Mouse (Mus musculus): ENCODE data around the gene Ifit1. TPM values are rescaled to one million over a fixed set of nuclear protein-coding genes. Genes with fewer than 3 reads are reported as not detected.

Ifit1 gene
- total RNA-seq, 2 experiments from 2014 or later = 0.69 to 0.73 TPM

GRCm38 (mm10) chr19:34650276-34650675 lies 9.6 kb downstream of the Ifit1 start:
- no peak for DNase-seq (ENCODE audit: low spot score in 2 of 2)
- intact Hi-C loops (cut with DNase I) = no loop called here

GRCm38 (mm10) chr19:34650997-34651396 lies 10.3 kb downstream of the Ifit1 start:
- DNase-seq (ENCODE audit: low spot score in 2 of 2) = no peak
- intact Hi-C loops (cut with DNase I) = no loop called here

DNA sequence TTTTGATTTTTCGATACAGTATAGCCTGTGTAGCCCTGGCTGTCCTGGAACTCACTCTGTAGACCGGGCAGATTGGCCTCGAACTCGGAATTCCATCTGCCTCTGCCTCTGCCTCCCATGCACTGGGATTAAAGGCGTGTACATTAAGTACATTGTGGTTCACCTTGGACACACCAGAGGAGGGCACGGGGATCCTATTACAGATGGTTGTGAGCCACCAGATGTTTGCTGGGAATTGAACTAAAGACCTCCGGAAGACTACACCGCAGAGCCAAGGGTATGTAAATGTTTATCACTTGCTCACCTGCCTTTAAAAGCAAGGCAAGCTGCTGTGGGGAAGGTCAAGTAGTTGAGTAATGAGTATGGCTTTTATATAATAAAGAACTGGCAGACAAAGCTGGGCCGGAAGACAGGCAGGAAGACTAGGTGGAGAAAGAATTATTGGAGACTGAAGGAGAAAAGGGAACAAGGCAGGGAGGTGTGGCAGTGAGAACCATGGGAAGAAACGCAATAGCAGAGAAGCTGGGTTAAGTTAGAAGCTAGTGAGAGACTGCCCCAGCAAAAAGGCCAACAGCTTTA lies 14.6 kb downstream of the Ifit1 start:
- intact Hi-C loops (cut with DNase I) = no loop called here
- DNase-seq (ENCODE audit: low spot score in 2 of 2) = no peak

- DNase-seq (ENCODE audit: low spot score in 2 of 2) = no peak
- intact Hi-C loops (cut with DNase I) = no loop called here
These were observed 16.0 kb downstream of the Ifit1 start for GRCm38 (mm10) chr19:34656511-34657298.

GRCm38 (mm10) chr19:34662067-34662507 lies 21.4 kb downstream of the Ifit1 start:
- DNase-seq (ENCODE audit: low spot score in 2 of 2) = peak; percentile 55 to 70
- intact Hi-C loops (cut with DNase I) = loop anchor here (5.0 to 10.0 kb wide), 3 partner anchors 263 to 417 kb away; partner anchors contain the start of gene Kif20b

- intact Hi-C loops (cut with DNase I) = loop anchor here (5.0 to 10.0 kb wide), 3 partner anchors 262 to 418 kb away; partner anchors contain the start of gene Kif20b
- DNase-seq (ENCODE audit: low spot score in 2 of 2) = no peak
These were observed 22.1 kb downstream of the Ifit1 start for GRCm38 (mm10) chr19:34662740-34663139.

GRCm38 (mm10) chr19:34666127-34666526 lies 25.5 kb downstream of the Ifit1 start:
- DNase-seq (ENCODE audit: low spot score in 2 of 2) = peak; percentile 52 to 71
- intact Hi-C loops (cut with DNase I) = loop anchor here (1.0 to 10.0 kb wide), 5 partner anchors 106 to 1416 kb away; partner anchors contain the start of genes Kif20b and Rpp30

- intact Hi-C loops (cut with DNase I) = no loop called here
- DNase-seq (ENCODE audit: low spot score in 2 of 2) = no peak
These were observed 32.8 kb downstream of the Ifit1 start for GRCm38 (mm10) chr19:34673476-34673875.

- intact Hi-C loops (cut with DNase I) = no loop called here
- DNase-seq (ENCODE audit: low spot score in 2 of 2) = no peak
These were observed 37.8 kb downstream of the Ifit1 start for GRCm38 (mm10) chr19:34678428-34678827.

DNA sequence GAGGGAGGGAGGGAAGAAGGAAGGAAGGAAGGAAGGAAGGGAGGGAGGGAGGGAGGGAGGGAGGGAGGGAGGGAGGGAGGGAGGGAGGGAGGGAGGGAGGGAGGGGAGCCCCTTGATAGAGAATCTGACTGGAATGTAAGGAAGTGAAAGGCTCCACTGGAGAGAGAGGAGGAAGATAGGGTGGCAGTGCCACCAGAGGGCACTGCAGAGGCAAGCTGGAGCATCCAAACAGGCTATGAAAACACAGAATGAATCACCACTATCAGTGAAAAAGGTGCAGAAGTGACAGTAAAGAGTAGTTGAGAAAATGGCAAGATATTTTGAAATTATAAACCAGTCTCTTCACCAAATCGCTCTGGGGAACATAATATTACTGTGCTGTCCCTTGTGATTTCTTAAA lies 44.2 kb downstream of the Ifit1 start:
- peak; percentile 25 to 50 for DNase-seq (ENCODE audit: low spot score in 2 of 2)
- intact Hi-C loops (cut with DNase I) = loop anchor here (5.0 kb wide), 1 partner anchor 87 kb away; no protein-coding TSS in a partner anchor

DNA sequence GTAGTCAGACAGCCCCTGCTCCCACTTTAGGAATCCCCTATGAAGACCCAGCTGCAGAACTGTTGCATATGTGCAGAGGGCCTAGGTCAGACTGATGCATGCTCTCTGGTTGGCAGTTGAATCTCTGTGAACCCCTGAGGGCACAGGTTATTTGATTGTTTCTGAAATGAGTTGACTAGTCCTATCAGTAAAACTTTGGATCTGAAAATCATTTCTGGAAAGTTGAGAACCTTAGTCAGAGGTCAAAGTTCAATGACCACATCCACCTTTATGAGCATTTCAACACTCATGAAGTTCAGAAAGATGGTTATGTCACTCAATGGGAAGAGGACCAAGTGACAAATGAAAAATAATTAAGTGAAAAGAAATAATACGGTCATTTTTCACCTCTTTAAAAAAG lies 44.9 kb downstream of the Ifit1 start:
- DNase-seq (ENCODE audit: low spot score in 2 of 2) = no peak
- intact Hi-C loops (cut with DNase I) = loop anchor here (5.0 kb wide), 1 partner anchor 87 kb away; no protein-coding TSS in a partner anchor

DNA sequence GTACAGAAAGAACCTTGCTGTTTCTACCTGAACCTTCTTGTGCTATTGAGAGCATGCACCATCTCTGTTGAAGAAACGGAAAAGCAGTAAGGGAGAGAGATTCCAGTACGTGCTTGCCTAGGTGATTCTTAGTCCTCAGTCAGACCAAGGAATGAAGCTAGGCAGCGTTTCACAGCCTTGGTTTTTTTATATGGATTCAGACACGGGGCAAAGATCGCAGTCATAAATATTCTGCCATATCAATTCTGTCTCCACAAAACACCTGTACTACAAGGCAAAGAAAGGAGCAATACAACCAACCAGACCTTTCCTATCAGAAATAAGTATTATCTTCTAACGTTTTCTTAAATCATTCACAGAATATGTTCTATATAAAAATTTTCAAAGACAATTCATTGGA lies 50.7 kb downstream of the Ifit1 start:
- no peak for DNase-seq (ENCODE audit: low spot score in 2 of 2)
- intact Hi-C loops (cut with DNase I) = no loop called here

GRCm38 (mm10) chr19:34696352-34696986 lies 55.8 kb downstream of the Ifit1 start:
- DNase-seq (ENCODE audit: low spot score in 2 of 2) = no peak
- intact Hi-C loops (cut with DNase I) = no loop called here

DNA sequence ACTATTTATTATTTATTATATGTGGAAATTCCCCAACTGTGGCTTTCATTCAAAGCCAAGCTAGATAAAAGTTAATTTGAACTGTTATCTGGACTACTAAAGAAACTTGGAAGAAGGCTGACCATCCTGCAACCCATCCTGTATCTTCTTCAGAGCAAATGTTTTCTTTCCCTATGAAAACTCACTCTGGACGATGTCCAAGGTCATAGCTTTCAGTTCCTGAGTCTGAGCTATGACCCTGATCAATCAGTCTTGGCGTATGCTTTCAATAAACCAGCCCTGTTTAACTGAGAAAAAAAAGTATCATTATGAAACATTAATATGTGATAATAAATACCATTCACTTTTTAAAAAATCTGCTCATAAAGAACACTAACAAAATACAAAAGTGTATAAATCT lies 56.8 kb downstream of the Ifit1 start:
- intact Hi-C loops (cut with DNase I) = no loop called here
- no peak for DNase-seq (ENCODE audit: low spot score in 2 of 2)

GRCm38 (mm10) chr19:34698432-34698831 lies 57.8 kb downstream of the Ifit1 start:
- intact Hi-C loops (cut with DNase I) = no loop called here
- no peak for DNase-seq (ENCODE audit: low spot score in 2 of 2)

DNA sequence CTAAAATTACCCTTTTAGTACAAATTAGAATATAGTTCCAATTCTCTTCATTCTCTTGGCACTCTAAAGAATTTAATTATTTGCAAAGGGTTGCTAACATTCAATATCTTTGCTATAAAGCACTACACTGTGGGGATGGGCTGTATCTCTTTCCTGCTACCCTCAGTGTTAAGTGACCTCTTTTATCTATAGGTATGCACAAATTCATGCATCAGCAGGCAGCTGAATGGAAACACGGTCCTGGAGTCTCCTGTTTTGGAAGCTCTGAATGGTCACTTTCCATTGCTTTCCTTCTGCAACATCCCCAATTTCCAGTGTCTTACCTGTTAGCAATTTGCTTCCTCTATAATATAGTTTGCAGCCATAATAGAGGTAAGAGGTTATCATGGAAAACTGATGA lies 58.2 kb downstream of the Ifit1 start:
- intact Hi-C loops (cut with DNase I) = no loop called here
- DNase-seq (ENCODE audit: low spot score in 2 of 2) = no peak

DNA sequence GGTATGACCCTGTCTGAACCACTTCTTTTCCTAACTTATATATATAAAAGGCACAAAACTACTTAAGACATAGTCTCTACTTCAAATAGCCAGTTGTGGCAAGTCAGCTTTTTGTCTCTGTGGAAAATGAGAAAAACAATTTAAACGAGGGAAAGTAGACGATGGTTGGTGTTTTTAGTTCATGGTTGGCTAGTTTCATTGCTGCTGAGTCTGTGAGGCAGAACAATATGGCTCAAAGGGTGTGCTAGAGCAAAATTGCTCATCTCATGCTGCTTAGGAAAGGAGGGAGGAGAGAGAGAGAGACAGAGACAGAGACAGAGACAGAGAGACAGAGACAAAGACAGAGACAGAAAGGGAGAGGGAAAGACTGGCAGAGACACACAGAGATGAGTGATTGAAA lies 58.6 kb downstream of the Ifit1 start:
- intact Hi-C loops (cut with DNase I) = no loop called here
- no peak for DNase-seq (ENCODE audit: low spot score in 2 of 2)

Data from left cerebral cortex, postnatal 25 days (tissue).